Mouse (Mus musculus): ENCODE data around the gene Ttc27.

Ttc27 gene

DNA sequence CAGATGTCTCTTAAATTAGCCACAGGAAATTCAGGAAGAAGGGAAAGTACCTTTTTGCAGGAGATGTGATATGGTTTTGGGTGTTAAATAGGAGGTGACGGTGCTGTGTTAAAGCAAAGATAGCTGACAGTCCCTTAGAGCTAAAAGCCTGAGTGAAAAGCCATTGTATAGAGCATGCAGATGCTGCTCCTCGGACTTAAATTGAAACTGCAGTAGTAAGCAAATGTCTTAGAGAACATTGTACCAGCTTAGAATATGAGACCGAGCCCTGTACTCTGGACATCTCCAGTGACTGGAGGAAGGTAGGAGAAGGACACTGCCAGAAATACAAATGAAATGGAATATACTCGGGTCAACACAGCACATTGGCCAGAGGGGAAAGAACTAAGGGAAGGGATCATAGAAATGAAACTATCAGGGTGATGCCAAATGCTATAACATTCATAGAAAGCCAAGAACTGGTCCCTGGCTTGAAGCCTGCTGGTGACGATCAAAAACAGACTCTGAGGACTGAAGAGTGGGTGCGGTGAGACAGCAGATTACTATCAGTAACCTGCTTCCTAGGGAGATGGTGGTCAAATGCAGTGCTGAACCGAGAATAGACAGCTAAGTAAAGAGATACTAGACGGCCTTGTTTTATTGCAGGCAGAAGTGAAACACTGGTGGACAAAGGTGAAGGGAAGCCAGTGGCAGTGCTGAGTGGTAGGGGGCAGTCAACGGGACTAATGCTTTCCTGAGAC lies 90.1 kb downstream of the Ttc27 start:
- in situ Hi-C loops (cut with MboI; ENCODE audit: low pct_unique_long_range_greater_than_20kb in 1 of 2, low sequenced_read_pairs in 2 of 2, unreplicated experiment in 1 of 2): loop anchor here in 1 of 2 experiments (25.0 kb wide), 1 partner anchor 205 kb away; the partner anchor contains the start of gene Ltbp1

DNA sequence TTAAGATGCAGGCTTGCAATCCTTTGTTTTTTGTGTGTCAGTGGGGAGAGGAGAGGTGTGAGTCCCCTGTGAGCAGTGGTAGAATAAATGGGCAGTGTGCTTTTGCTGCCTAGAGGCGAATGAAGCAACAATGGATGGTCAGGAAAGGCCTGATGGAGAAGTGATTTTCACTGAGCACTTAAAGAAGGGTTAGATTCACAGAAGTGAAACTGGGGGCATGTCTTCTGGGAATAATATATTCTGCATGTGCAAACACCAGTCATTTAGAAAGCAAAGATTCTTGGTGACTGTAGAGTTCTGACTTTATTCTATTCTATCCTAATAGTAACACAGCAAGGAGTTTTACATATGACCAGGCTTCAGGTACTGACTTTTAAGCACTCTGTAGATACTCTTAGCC lies 90.8 kb downstream of the Ttc27 start:
- in situ Hi-C loops (cut with MboI; ENCODE audit: low pct_unique_long_range_greater_than_20kb in 1 of 2, low sequenced_read_pairs in 2 of 2, unreplicated experiment in 1 of 2): loop anchor here in 1 of 2 experiments (25.0 kb wide), 1 partner anchor 204 kb away; the partner anchor contains the start of gene Ltbp1

DNA sequence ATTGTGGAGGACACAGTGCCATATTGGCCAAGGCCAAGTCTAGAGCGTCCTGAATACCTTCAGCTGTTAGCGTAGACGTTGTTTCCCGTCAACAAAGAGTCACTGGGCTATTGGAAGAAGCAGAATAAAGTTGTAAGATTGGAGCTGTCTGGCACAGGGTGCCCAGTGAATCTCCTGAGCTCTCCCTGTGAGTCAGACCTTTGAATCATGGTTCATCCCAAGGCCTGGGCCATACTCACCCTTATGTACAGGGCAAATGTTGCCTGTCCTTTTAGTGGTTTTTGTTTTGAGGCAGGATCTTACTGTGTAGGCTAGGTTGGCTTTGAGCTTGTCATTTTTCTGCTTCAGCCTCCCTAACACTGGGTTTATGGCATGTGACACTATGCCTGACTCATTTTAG lies 91.4 kb downstream of the Ttc27 start:
- in situ Hi-C loops (cut with MboI; ENCODE audit: low pct_unique_long_range_greater_than_20kb in 1 of 2, low sequenced_read_pairs in 2 of 2, unreplicated experiment in 1 of 2): loop anchor here in 1 of 2 experiments (25.0 kb wide), 1 partner anchor 203 kb away; the partner anchor contains the start of gene Ltbp1

DNA sequence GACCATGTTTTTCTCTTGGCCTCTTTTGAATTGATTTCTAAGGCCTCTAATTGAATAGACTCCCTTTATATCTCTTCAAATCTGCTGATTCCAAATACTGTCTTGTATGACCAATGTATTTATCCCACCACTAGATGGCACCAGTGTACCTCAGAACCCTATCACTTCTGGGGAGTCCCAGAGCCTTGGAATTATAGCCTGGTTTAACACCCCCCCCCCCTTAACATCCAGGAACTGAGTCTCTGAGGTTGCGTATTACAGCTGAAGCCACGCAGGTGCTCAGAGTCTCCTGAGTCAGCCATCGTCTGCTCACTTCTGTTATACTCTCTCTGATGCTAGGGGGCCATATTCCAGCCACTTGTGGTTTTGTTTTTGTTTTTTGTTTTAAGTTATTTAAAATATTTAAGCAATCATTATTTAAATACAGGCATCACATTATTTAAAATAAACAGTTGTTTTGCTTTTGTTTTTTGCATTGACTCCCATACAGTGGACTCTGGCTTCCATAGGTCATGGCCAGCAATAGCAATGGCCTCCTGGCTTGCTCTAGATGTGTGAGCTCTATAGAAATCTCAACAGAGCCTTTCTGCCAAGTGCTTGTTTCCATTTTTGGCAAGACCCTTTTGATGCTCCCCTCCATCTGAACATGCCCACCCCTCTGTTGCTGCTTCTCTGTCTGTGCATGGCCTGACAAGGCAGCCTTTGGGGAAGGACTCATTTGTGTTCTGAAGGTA lies 93.5 kb downstream of the Ttc27 start:
- in situ Hi-C loops (cut with MboI; ENCODE audit: low pct_unique_long_range_greater_than_20kb in 1 of 2, low sequenced_read_pairs in 2 of 2, unreplicated experiment in 1 of 2): loop anchor here in 1 of 2 experiments (25.0 kb wide), 1 partner anchor 201 kb away; the partner anchor contains the start of gene Ltbp1

DNA sequence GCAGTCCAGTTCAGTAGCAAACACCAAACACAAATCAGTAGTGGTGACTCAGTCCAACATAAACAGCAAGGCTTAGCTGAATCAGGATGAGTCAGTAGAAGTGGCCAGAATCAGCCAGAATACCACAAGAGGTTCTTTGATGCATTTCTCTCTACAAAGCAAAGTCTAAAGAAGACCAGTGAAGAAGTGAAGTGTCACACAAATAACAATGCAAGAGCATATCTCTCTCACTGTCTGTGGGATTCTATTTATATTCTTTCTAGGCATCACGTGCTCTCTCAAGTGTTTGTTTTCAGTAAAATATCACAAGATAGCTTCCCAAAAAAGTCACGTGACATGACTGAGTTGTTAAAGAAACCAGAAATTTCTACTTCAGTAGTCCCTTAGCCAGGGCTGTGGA lies 102.2 kb downstream of the Ttc27 start:
- in situ Hi-C loops (cut with MboI; ENCODE audit: low pct_unique_long_range_greater_than_20kb in 1 of 2, low sequenced_read_pairs in 2 of 2, unreplicated experiment in 1 of 2): loop anchor here (10.0 to 25.0 kb wide), 2 partner anchors 185 to 193 kb away; partner anchors contain the start of gene Ltbp1 (in 2 of the 2)

DNA sequence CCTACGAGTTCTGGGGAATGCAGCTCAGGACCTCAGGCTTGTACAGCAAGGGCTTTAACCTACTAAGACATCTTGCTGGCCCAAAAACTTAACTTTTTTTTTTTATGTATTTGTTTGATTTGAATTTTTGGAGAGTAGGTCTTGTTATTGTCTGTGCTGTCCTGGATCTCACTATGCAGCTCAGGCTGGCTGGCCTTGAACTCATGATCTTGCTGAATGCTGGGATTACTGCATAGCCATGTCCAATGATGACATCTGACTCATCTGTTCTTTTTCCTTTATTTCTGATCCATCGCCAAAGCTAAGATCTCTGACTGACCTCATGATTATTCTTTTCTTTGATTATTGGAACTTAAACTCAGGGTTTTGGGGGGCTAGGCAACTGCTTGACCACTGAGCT lies 113.3 kb downstream of the Ttc27 start:
- in situ Hi-C loops (cut with MboI; ENCODE audit: low pct_unique_long_range_greater_than_20kb in 1 of 2, low sequenced_read_pairs in 2 of 2, unreplicated experiment in 1 of 2): no loop called here

DNA sequence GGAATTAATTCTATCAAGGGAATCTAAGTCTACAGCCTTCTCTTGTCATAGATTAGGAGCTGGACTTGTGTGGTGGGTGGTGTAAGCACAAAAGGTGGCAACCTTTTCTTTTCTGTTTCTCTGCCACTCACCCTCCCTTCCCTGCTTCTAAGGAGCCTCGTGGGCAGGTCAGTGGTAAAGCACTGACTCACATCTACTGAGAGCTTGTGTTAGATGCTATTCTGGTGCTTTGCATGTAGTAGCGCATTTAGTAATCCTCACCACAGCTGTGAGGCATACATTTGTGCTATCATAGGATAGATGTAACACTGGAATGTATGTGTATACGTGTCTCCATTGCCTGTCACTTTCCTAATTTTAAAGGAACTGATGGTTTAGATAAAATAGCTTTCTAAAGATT lies 124.2 kb downstream of the Ttc27 start:
- in situ Hi-C loops (cut with MboI; ENCODE audit: low pct_unique_long_range_greater_than_20kb in 1 of 2, low sequenced_read_pairs in 2 of 2, unreplicated experiment in 1 of 2): no loop called here

DNA sequence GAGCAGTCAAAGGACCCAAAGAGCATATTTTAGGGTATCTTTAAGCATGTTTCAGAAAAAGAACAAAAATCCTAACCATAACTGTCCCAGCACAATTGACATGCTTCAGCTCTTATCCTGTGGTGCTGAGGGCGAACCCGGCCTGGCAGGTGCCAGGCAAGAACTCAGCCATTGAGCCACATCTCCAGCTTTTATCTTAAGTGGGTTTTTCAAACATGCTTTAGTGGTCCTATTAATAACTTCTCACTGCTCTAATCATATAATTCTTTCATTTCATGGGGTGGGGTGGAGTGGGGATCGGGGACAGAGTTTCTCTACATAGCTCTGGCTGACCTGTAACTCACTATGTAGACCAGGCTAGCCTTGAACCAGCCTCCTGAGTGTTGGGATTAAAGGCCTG lies 125.1 kb downstream of the Ttc27 start:
- in situ Hi-C loops (cut with MboI; ENCODE audit: low pct_unique_long_range_greater_than_20kb in 1 of 2, low sequenced_read_pairs in 2 of 2, unreplicated experiment in 1 of 2): no loop called here

DNA sequence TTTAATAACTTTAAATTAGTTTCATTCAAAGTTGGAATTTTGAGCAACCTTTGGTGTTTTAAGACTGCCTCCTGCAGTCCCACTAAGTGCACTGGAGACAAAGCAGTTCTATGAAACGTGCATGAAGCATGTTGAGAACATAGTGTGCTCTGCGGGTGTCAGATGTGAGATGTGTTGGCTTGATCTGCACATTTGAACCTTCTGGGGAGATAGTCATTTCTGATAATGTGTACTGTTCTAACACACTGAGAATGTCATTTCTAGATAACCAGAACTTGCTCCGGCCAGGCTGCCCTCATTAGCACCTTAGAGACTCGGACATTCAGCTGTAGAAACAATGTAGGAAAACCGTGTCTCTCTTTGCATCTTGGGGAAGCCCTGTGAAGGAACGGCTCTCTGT lies 126.0 kb downstream of the Ttc27 start:
- in situ Hi-C loops (cut with MboI; ENCODE audit: low pct_unique_long_range_greater_than_20kb in 1 of 2, low sequenced_read_pairs in 2 of 2, unreplicated experiment in 1 of 2): no loop called here

DNA sequence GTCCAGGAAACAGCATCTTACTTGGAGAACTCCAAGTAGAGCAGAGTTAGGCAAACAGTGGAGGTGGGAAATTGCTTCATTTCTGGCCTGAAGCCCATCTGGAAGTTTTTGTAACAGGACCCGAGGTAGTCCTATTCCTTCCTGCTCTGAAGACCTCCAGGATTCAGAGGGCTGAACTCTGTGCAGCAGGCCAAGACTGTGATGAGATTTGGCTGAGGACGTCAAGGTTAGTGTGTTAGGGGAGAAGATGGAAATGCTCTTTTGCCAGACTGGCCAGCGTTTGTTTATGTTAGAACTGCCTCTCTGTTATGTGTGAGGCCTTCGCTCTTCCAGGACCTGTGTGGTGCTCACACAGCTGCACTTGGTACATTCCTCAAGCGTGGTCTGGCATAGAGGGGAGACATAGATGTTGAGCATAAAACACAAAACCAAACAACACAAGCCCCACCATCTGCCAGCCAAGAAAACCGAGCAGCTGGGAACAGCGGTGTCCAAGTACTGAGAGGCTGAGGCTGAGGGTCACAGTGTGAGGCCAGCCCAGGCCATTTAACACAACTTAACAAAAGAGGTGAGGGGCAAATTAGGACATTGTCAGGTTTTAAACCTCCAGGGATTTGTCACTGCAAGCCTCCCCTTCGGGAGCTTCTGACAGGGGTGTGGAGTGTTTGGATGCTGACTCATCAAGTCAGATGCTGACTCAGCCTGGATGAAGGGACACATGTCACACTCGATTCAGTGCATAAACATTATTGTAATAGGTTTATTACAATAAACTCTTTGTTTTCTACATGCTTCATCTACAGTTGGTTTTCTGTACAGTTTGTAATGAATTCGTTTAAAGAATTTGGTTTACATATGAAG lies 128.7 kb downstream of the Ttc27 start:
- in situ Hi-C loops (cut with MboI; ENCODE audit: low pct_unique_long_range_greater_than_20kb in 1 of 2, low sequenced_read_pairs in 2 of 2, unreplicated experiment in 1 of 2): no loop called here

DNA sequence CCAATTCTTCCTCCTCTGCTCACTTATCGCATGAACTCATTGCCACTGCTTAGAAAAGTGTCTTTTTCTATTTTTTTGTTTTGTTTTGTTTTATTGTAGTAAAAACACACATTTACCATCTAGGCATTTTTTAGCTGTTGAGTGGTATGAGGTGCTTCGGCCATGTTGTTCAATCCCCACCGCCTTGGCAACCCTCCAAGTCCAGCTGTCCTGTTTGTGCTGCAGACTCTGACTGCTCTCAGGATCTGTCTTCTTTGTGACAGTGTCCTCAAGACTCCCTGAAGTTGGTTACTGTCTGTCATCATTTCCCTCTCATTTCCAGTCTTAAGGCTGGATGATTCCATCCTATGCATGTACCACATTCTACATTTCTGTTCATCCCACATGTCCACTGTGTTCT lies 132.7 kb downstream of the Ttc27 start:
- in situ Hi-C loops (cut with MboI; ENCODE audit: low pct_unique_long_range_greater_than_20kb in 1 of 2, low sequenced_read_pairs in 2 of 2, unreplicated experiment in 1 of 2): no loop called here

DNA sequence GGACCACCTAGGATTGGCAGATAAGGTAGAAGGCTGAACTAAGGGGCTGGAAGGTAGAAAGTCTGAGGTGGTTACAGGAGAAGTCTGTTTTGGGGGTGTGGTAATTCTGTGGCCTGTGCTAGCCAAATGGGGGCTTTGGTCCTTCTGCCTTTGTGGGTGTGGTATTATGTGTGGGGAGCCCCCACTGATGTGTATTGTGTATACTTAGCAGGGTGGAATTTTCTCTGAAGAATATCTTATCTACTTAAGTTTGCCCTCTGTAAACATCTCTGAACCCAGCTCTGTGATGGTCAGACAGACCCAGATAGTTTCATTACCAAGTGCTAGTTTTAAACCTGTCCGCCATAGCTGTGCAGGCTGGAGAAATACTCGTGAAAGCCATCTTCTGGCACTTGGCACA lies 141.8 kb downstream of the Ttc27 start:
- in situ Hi-C loops (cut with MboI; ENCODE audit: low pct_unique_long_range_greater_than_20kb in 1 of 2, low sequenced_read_pairs in 2 of 2, unreplicated experiment in 1 of 2): no loop called here

DNA sequence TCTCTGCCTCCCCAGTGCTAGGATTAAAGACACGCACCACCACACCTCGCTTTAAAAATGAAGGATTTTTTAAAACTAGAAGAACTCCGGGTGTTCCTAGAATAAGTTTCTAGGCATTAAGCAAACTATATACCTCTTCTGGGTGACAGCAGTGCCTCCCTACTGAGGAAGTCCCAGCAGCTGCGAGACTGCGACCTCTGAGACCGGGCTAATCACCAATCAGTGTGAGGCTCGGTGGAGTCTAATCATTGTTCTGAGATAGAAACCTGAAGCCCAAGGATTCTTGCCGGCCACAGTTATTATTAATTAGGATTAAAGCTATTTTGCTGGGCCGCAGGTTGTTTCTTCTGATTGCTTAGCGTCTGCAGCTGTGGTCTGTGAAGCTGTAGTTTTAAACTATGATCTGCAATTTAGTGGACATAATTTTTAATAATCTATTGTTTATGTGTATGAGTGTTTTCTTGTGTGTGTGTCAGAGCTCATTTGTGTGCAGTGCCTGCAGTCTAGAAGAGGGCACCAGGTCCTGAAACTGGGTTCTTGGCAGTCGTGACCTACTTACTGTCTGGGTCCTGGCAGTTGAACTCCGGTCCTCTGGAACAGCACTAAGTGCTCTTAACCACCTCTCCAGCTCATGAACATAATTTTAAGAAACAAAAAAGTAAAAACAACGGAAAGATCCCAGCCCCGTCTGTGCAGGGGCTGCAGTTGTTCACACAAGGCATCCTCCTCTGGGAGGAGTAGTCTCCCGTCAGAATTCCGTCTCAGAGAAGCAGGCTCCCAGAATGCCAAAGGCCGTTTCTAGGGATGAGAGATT lies 142.9 kb downstream of the Ttc27 start:
- in situ Hi-C loops (cut with MboI; ENCODE audit: low pct_unique_long_range_greater_than_20kb in 1 of 2, low sequenced_read_pairs in 2 of 2, unreplicated experiment in 1 of 2): no loop called here

DNA sequence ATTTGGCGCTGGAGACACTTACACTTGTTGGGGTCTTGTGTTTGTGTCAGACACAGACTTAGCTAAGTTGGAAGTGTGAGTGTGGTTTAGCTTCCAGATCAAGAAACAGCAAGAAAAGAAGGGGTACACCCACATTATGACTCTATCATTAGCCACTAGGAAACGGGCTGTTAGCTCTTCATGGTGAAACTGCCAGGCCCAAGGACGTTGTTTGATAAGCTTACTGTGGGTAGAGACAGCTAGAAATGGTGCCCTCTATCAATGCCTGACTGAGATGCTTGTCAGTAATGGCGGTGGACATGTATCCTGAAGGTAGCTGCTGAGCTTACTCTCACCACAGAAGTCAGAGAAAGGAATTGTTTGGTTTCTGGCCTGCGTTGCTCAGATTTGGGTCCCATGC lies 146.3 kb downstream of the Ttc27 start:
- in situ Hi-C loops (cut with MboI; ENCODE audit: low pct_unique_long_range_greater_than_20kb in 1 of 2, low sequenced_read_pairs in 2 of 2, unreplicated experiment in 1 of 2): no loop called here

DNA sequence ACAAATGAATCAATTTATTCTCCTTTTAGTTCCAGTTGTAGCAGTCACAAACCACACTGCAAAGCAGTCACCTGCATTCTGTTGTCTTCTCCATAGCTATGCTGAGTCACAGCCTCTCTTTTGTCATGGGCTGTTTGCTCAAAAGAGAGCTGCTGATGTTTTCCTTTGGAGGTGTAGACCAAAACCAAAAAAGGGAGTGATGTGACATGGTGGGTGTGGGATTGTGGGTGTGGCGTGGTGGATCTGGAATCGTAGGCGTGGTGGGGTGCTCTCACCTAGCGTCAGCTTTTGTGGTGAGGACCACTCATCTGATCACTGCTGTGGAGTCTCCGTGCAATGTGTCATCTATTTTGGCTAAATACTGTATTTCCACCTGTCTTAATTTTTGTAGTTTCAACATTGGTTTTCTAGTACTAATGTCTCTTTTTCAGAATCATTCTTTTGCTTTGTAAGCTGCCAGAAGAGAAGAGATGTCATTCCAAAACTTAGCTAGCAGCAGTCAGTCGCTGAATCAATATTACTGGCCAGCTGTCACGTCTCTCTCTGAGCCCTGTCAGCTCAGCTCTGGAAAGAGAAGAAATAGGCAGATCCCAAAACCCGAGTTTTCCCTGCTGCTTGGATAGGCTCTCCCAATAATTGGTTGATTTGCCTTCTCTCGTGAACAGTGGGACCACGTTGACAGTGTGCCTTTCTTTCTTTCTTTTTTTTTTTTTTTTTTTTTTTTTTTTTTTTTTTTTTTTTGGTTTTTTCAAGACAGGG lies 147.4 kb downstream of the Ttc27 start:
- in situ Hi-C loops (cut with MboI; ENCODE audit: low pct_unique_long_range_greater_than_20kb in 1 of 2, low sequenced_read_pairs in 2 of 2, unreplicated experiment in 1 of 2): no loop called here

DNA sequence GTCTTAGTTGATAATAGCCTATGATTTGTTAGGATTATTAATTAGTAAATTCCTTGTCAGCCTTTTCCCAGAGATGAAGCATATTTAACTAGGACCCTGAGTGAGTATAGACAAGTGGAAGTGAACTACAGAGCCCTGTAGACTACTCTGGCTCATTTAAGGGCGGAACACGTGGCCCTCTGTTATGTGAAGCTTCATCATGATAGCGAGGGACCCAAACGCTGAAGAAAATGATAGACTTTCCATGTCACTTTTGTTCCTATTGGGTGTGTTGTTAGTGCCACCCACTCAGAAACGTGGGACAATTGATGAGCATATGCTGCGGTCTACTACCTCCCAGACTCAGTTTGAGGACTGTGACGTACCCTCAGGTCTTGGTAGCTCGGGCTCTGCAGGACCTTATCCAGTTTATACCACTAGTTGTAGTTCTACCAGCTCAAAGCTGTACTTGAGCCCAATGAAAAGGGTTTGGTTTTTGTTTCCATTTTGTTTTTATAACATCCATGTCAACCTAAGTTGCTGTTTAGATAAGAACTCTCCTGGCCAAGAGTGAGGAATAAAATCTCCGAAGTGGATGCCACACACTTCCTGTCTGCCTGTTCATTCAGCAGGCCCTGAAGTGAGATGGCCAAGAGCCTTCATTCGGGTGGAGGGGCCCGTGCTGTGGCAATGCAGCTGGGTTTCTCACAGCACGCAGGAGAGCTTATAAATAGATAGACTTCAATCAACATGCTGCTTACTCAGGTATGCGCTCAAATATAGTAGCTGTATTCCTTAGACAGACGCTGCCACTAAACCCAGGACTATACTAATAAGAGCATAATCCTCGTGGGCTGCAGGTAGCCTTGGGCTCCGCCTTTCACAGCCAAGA lies 148.4 kb downstream of the Ttc27 start:
- in situ Hi-C loops (cut with MboI; ENCODE audit: low pct_unique_long_range_greater_than_20kb in 1 of 2, low sequenced_read_pairs in 2 of 2, unreplicated experiment in 1 of 2): no loop called here
